Mouse (Mus musculus): ENCODE measurements around the gene Olfr152. TPM values are rescaled to one million over a fixed set of nuclear protein-coding genes. Genes with fewer than 3 reads are reported as not detected.

The Olfr152 gene
- polyA plus RNA-seq, 1 experiment from 2014 or later: not detected

Other genes starting within 250 kb of the Olfr152 start
- not detected in 2 replicates for gene Olfr153, start 247.7 kb upstream of the Olfr152 start, polyA plus RNA-seq (2014; fragmentation: Nextera tagmentation; extraction: Ambion mirVana)
- not detected in 2 replicates for gene Olfr1128, start 233.9 kb upstream of the Olfr152 start, polyA plus RNA-seq (2014; fragmentation: Nextera tagmentation; extraction: Ambion mirVana)
- gene Olfr1129, start 205.6 kb upstream of the Olfr152 start, polyA plus RNA-seq (2014; fragmentation: Nextera tagmentation; extraction: Ambion mirVana): not detected in 2 replicates
- gene Olfr1130, start 173.3 kb upstream of the Olfr152 start, polyA plus RNA-seq (2014; fragmentation: Nextera tagmentation; extraction: Ambion mirVana): not detected in 2 replicates
- gene Olfr1131, start 152.4 kb upstream of the Olfr152 start, polyA plus RNA-seq (2014; fragmentation: Nextera tagmentation; extraction: Ambion mirVana): not detected in 2 replicates
- gene Olfr1132, start 141.9 kb upstream of the Olfr152 start, polyA plus RNA-seq (2014; fragmentation: Nextera tagmentation; extraction: Ambion mirVana): not detected in 2 replicates
- gene Olfr1133, start 132.1 kb upstream of the Olfr152 start, polyA plus RNA-seq (2014; fragmentation: Nextera tagmentation; extraction: Ambion mirVana): not detected in 2 replicates
- not detected in 2 replicates for gene Olfr1134, start 121.0 kb upstream of the Olfr152 start, polyA plus RNA-seq (2014; fragmentation: Nextera tagmentation; extraction: Ambion mirVana)
- gene Olfr1135, start 105.8 kb upstream of the Olfr152 start, polyA plus RNA-seq (2014; fragmentation: Nextera tagmentation; extraction: Ambion mirVana): not detected in 2 replicates
- not detected in 2 replicates for gene Olfr1136, start 85.5 kb upstream of the Olfr152 start, polyA plus RNA-seq (2014; fragmentation: Nextera tagmentation; extraction: Ambion mirVana)
- gene Olfr1137, start 66.3 kb upstream of the Olfr152 start, polyA plus RNA-seq (2014; fragmentation: Nextera tagmentation; extraction: Ambion mirVana): not detected in 2 replicates
- not detected in 2 replicates for gene Olfr1138, start 39.5 kb upstream of the Olfr152 start, polyA plus RNA-seq (2014; fragmentation: Nextera tagmentation; extraction: Ambion mirVana)
- not detected in 2 replicates for gene Olfr1140, start 35.7 kb upstream of the Olfr152 start, polyA plus RNA-seq (2014; fragmentation: Nextera tagmentation; extraction: Ambion mirVana)
- not detected in 2 replicates for gene Olfr1141, start 25.5 kb upstream of the Olfr152 start, polyA plus RNA-seq (2014; fragmentation: Nextera tagmentation; extraction: Ambion mirVana)
- gene Olfr1143, start 21.1 kb downstream of the Olfr152 start, polyA plus RNA-seq (2014; fragmentation: Nextera tagmentation; extraction: Ambion mirVana): not detected in 2 replicates
- not detected in 2 replicates for gene Olfr1145, start 30.3 kb downstream of the Olfr152 start, polyA plus RNA-seq (2014; fragmentation: Nextera tagmentation; extraction: Ambion mirVana)
- not detected in 2 replicates for gene Olfr1148, start 51.0 kb downstream of the Olfr152 start, polyA plus RNA-seq (2014; fragmentation: Nextera tagmentation; extraction: Ambion mirVana)
- gene Olfr1150-ps1, start 64.5 kb downstream of the Olfr152 start, polyA plus RNA-seq (2014; fragmentation: Nextera tagmentation; extraction: Ambion mirVana): not detected in 2 replicates
- not detected in 2 replicates for gene Olfr1151, start 76.4 kb downstream of the Olfr152 start, polyA plus RNA-seq (2014; fragmentation: Nextera tagmentation; extraction: Ambion mirVana)
- not detected in 2 replicates for gene Olfr1152, start 87.0 kb downstream of the Olfr152 start, polyA plus RNA-seq (2014; fragmentation: Nextera tagmentation; extraction: Ambion mirVana)
- gene Olfr1153, start 115.5 kb downstream of the Olfr152 start, polyA plus RNA-seq (2014; fragmentation: Nextera tagmentation; extraction: Ambion mirVana): not detected in 2 replicates
- not detected in 2 replicates for gene Olfr1154, start 125.7 kb downstream of the Olfr152 start, polyA plus RNA-seq (2014; fragmentation: Nextera tagmentation; extraction: Ambion mirVana)
- gene Olfr1155, start 165.7 kb downstream of the Olfr152 start, polyA plus RNA-seq (2014; fragmentation: Nextera tagmentation; extraction: Ambion mirVana): not detected in 2 replicates
- not detected in 2 replicates for gene Olfr1156, start 173.6 kb downstream of the Olfr152 start, polyA plus RNA-seq (2014; fragmentation: Nextera tagmentation; extraction: Ambion mirVana)
- not detected in 2 replicates for gene Olfr1157, start 188.8 kb downstream of the Olfr152 start, polyA plus RNA-seq (2014; fragmentation: Nextera tagmentation; extraction: Ambion mirVana)
- gene Olfr74, start 195.2 kb downstream of the Olfr152 start, polyA plus RNA-seq (2014; fragmentation: Nextera tagmentation; extraction: Ambion mirVana): not detected in 2 replicates
- not detected in 2 replicates for gene Olfr1158, start 210.6 kb downstream of the Olfr152 start, polyA plus RNA-seq (2014; fragmentation: Nextera tagmentation; extraction: Ambion mirVana)
- not detected in 2 replicates for gene Olfr1160, start 228.8 kb downstream of the Olfr152 start, polyA plus RNA-seq (2014; fragmentation: Nextera tagmentation; extraction: Ambion mirVana)
- not detected in 2 replicates for gene Olfr1161, start 243.3 kb downstream of the Olfr152 start, polyA plus RNA-seq (2014; fragmentation: Nextera tagmentation; extraction: Ambion mirVana)

Measured in heart, embryonic 11.5 days (tissue).